Mouse (Mus musculus) brown adipose tissue, adult 24 weeks (tissue): Measurements from ENCODE around the gene Txnip. TPM values are rescaled to one million over a fixed set of nuclear protein-coding genes. Genes with fewer than 3 reads are reported as not detected.

Source experiments
- H3K27ac ChIP-seq: fragments of 200-500 bp; replicated peaks from 2 replicates; pipeline ENCODE4 v1.5.1; 2012; ENCODE audit warnings: low read depth, mild to moderate bottlenecking, low read length
- H3K4me1 ChIP-seq: fragments of 200-500 bp; 2 replicates; pipeline ENCODE4 v1.6.1; 2012; ENCODE audit warnings: low read length, mixed read lengths; ENCODE audit not compliant: control insufficient read depth, insufficient read depth, insufficient read length
- H3K4me3 ChIP-seq: fragments of 200-500 bp; 2 replicates; pipeline ENCODE4 v1.5.1; 2012; ENCODE audit warnings: low read depth, mild to moderate bottlenecking, low read length, moderate library complexity; ENCODE audit not compliant: insufficient read depth
- polyA plus RNA-seq: library from polyadenylated mRNA; stranded (reverse); fragments of >200 nt; gene quantifications from 2 replicates; pipeline ENCODE4 v1.2.4, GENCODE M21; 2012; ENCODE audit not compliant: missing spikeins, insufficient read depth, insufficient read length

The Txnip gene
- polyA plus RNA-seq, 1 experiment, result 1,303 TPM

GRCm38 (mm10) chr3:96542554-96542953 is 15.2 kb upstream of the Txnip start:
- Histone ChIP-seq H3K27ac (no peak overlapping the region), H3K4me1 (no peaks in the 10 kb centered on the region), H3K4me3 (no peak overlapping the region)

GRCm38 (mm10) chr3:96543345-96543744 is 14.4 kb upstream of the Txnip start:
- no peak overlapping the region for H3K27ac ChIP-seq
- H3K4me1 ChIP-seq, result no peaks in the 10 kb centered on the region
- no peak overlapping the region for H3K4me3 ChIP-seq

- 0 out of 2 replicates have a peak, but pooled peaks cover 2% of the 10 kb centered on the region for H3K4me1 ChIP-seq
- H3K4me3 ChIP-seq, result no peak overlapping the region
- no peak overlapping the region for H3K27ac ChIP-seq
Measured at GRCm38 (mm10) chr3:96545565-96545964, 12.2 kb upstream of the Txnip start.

- Histone ChIP-seq H3K4me3 (no peak overlapping the region), H3K27ac (no peak overlapping the region), H3K4me1 (peaks cover 6% of the 10 kb centered on the region; the same call in 1 of the 2 replicates)
Measured at GRCm38 (mm10) chr3:96546880-96547279, 10.9 kb upstream of the Txnip start.

- no peak overlapping the region for H3K4me3 ChIP-seq
- no peak overlapping the region for H3K27ac ChIP-seq
Measured at GRCm38 (mm10) chr3:96547389-96547960, 10.3 kb upstream of the Txnip start.

GRCm38 (mm10) chr3:96548824-96549223 is 8.9 kb upstream of the Txnip start:
- H3K4me1 ChIP-seq, result peaks cover 15% of the 10 kb centered on the region
- no peak overlapping the region for H3K4me3 ChIP-seq
- no peak overlapping the region for H3K27ac ChIP-seq

More at GRCm38 (mm10) chr3:96547389-96547960, 10.3 kb upstream of the Txnip start:
- H3K4me1 ChIP-seq, result peaks cover 7% of the 10 kb centered on the region; the same call in 1 of the 2 replicates

- Histone ChIP-seq H3K4me3 (no peak overlapping the region), H3K4me1 (peaks cover 21% of the 10 kb centered on the region), H3K27ac (no peak overlapping the region)
Measured at GRCm38 (mm10) chr3:96549346-96549745, 8.4 kb upstream of the Txnip start.

- H3K27ac ChIP-seq, result peak overlapping the region; percentile 93
- H3K4me1 ChIP-seq, result peaks cover 25% of the 10 kb centered on the region
- no peak overlapping the region for H3K4me3 ChIP-seq
Measured at GRCm38 (mm10) chr3:96551203-96551602, 6.6 kb upstream of the Txnip start.

- peaks cover 25% of the 10 kb centered on the region for H3K4me1 ChIP-seq
- H3K27ac ChIP-seq, result peak overlapping the region; percentile 93
- H3K4me3 ChIP-seq, result no peak overlapping the region
Measured at GRCm38 (mm10) chr3:96551890-96552289, 5.9 kb upstream of the Txnip start.

- Histone ChIP-seq H3K4me1 (peaks cover 25% of the 10 kb centered on the region), H3K4me3 (no peak overlapping the region), H3K27ac (peak overlapping the region; percentile 93)
Measured at GRCm38 (mm10) chr3:96553601-96554000, 4.2 kb upstream of the Txnip start.

GRCm38 (mm10) chr3:96554251-96554650 is 3.5 kb upstream of the Txnip start:
- Histone ChIP-seq H3K27ac (peak overlapping the region; percentile 93), H3K4me1 (peaks cover 25% of the 10 kb centered on the region), H3K4me3 (no peak overlapping the region)

- Histone ChIP-seq H3K27ac (peak overlapping the region; percentile 93), H3K4me1 (peaks cover 23% of the 10 kb centered on the region), H3K4me3 (peak overlapping the region; percentile 48)
Measured at GRCm38 (mm10) chr3:96555041-96555596, 2.6 kb upstream of the Txnip start.

- Histone ChIP-seq H3K4me1 (peaks cover 23% of the 10 kb centered on the region), H3K4me3 (peak overlapping the region; percentile 48), H3K27ac (peak overlapping the region; percentile 93)
Measured at GRCm38 (mm10) chr3:96555999-96556614, 1.6 kb upstream of the Txnip start.

GRCm38 (mm10) chr3:96556651-96557635 is 814 bp upstream of the Txnip start:
- peak overlapping the region; percentile 100 for H3K27ac ChIP-seq
- peak overlapping the region; percentile 68 for H3K4me3 ChIP-seq

GRCm38 (mm10) chr3:96558159-96558558 is 402 bp downstream of the Txnip start:
- Histone ChIP-seq H3K4me3 (peak overlapping the region; percentile 69), H3K27ac (peak overlapping the region; percentile 99), H3K4me1 (peaks cover 15% of the 10 kb centered on the region)

More at GRCm38 (mm10) chr3:96556651-96557635, 814 bp upstream of the Txnip start:
- H3K4me1 ChIP-seq, result peaks cover 18% of the 10 kb centered on the region
